Mouse (Mus musculus): ENCODE results near the gene Gnb1l.

Gene Gnb1l

DNA sequence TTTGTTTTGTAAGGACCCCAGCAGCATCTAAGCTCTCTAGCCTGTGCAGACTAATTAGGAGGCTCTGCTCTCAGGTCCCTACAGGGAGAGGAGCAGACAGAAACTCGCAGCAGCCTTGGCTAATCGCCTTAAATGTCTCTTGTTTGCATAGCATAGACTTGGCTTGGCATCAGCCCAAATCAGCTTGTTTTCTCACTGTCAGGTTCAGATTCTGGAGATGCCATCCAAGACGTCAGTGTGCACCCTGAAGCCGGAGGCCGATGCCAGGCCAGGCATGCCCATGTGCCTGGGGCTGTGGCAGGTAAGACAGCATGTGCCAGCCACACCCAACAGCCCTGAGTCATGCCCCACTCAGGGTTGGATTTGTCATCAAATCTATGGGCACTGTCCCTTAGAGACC lies 49.4 kb downstream of the Gnb1l start:
- no peak for DNase-seq (ENCODE audit: low spot score in 2 of 2)

DNA sequence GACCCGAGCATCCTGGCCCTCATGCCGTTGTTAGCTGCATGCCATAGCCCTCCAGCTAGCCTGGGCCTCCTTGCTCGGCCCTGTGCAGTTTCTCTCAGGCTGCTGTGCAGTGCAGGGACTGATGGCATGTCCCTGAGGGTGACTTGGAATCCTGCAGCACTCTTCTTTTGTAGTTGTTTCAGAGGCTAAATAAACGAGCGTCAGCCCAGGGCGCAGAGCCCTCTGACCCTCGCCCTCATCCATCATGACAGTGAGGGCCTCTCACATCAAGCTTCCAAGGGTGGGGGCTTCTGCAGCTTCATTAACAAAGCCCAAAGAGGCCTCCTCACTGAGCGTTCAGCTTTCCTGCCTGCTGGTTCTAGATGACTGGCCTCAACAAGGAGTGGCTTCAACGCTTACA lies 53.1 kb downstream of the Gnb1l start:
- DNase-seq (ENCODE audit: low spot score in 2 of 2): no peak

DNA sequence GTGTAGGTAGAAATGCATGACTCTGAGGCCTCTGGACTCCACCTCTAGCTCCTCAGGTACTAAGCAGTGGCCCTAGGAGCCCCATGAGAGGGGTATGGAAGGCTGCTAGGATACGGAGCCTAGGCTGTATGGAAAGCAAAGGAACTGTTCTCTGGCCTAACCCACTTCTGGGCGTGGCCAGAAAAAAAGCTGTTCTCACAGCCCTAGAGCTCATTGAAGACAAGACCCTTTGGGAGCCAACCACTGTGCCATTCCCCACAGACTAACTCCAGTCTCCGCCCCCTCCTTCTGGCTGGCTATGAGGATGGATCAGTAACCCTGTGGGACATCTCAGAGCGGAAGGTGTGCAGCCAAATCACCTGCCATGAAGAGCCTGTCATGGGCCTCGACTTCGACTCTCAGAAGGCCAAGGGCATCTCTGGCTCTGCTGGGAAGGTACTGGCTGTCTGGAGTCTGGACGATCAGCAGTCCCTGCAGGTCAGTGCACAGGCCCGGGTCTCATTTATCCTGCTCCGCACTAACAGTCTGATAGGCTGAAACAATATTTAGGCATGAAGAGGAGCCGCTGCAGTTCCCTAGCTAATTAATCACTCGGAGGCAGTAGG lies 53.7 kb downstream of the Gnb1l start:
- no peak for DNase-seq (ENCODE audit: low spot score in 2 of 2)

DNA sequence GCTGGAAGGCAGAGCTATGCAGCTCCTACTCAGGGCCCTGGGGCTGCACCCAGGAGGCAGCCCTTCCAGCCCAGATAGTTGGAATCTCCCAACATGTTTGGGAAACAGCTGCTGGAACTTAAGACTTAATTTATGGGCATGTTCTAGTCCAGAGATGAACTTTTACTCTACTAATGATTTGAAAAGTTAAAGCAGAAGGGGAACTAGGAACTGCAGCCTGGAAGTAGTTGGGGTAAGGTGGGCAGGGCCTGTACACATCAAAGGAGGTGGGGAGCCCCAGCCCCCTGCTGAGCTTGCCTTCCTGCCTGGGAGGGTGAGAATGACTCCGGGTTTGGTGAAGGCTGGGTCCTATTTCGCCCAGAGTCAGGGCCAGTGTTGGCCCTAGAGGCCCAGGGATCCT lies 56.2 kb downstream of the Gnb1l start:
- DNase-seq (ENCODE audit: low spot score in 2 of 2): no peak

GRCm38 (mm10) chr16:18555235-18555935 lies 56.9 kb downstream of the Gnb1l start:
- no peak for DNase-seq (ENCODE audit: low spot score in 2 of 2)

DNA sequence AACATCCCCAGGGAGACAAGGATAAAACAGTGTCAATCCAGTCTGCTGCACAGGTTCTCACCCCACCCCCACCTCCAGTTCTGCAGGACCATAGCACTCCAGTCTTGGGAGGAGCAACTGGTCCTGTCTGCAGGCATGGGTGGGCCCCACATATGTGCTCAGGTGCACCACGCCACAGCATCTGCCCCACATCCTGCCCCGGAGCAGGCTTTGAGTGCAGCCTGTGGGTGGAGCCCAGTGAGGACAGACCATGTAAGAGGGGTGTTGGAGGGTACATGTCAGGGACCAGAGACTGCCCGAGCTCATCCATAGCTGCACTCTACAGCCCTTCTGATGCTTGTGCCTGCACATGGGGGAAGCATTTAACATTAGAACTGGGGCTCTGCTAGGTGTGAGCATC lies 57.9 kb downstream of the Gnb1l start:
- DNase-seq (ENCODE audit: low spot score in 2 of 2): no peak

DNA sequence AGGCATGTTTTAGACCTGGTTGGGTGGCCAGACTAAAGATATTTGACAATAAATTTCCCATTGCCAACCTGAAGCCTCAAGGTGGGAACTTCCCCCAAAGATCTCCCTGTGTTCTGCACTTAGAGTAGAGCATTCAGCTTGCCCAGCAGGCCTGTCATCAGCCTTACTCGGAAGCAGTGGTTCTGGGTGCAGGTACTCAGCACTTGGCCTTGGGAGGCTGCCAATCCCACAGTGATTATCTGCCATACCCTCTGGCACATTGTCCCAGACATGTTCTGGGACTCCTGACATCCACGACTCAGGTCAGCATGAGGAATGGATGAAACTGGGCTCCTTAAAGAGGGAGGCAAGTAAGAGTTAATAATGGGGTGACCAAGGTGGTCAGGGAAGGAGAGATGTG lies 66.0 kb downstream of the Gnb1l start:
- DNase-seq (ENCODE audit: low spot score in 2 of 2): no peak

- DNase-seq (ENCODE audit: low spot score in 2 of 2): no peak
Measured at GRCm38 (mm10) chr16:18568599-18568998, 70.1 kb downstream of the Gnb1l start.

- no peak for DNase-seq (ENCODE audit: low spot score in 2 of 2)
Measured at GRCm38 (mm10) chr16:18574196-18574595, 75.7 kb downstream of the Gnb1l start.

GRCm38 (mm10) chr16:18577071-18577470 lies 78.6 kb downstream of the Gnb1l start:
- no peak for DNase-seq (ENCODE audit: low spot score in 2 of 2)

GRCm38 (mm10) chr16:18577599-18578160 lies 79.2 kb downstream of the Gnb1l start:
- DNase-seq (ENCODE audit: low spot score in 2 of 2): no peak

GRCm38 (mm10) chr16:18580389-18580788 lies 81.9 kb downstream of the Gnb1l start:
- no peak for DNase-seq (ENCODE audit: low spot score in 2 of 2)

DNA sequence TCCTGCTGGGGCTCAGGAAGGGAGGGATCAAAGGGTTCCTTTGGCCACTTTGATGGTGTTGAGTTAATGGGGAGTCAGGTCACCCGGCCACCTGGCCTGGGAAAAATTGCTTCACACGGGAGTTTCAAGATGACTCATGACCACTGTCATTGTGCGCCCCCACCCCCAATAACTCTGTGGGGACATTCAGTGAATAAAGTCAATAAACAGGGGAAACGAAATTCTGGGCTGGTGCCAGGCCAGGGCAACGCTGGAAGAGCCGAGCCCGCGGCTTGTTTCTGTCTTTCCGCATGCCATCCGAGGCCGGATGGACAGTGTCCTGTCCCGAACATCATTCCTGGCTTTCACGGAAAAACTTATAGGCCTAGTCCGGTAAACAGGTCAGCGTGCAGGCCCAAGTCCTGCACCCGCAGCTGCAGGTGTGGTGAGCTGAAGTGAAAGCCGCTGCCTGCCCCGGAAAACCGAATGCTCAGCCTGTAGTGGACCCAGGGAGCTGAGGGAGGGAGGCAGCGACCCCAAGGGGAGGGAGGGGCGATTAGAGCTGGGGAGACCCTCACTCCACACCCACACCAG lies 82.6 kb downstream of the Gnb1l start:
- no peak for DNase-seq (ENCODE audit: low spot score in 2 of 2)

GRCm38 (mm10) chr16:18581623-18582205 lies 83.2 kb downstream of the Gnb1l start:
- no peak for DNase-seq (ENCODE audit: low spot score in 2 of 2)

DNA sequence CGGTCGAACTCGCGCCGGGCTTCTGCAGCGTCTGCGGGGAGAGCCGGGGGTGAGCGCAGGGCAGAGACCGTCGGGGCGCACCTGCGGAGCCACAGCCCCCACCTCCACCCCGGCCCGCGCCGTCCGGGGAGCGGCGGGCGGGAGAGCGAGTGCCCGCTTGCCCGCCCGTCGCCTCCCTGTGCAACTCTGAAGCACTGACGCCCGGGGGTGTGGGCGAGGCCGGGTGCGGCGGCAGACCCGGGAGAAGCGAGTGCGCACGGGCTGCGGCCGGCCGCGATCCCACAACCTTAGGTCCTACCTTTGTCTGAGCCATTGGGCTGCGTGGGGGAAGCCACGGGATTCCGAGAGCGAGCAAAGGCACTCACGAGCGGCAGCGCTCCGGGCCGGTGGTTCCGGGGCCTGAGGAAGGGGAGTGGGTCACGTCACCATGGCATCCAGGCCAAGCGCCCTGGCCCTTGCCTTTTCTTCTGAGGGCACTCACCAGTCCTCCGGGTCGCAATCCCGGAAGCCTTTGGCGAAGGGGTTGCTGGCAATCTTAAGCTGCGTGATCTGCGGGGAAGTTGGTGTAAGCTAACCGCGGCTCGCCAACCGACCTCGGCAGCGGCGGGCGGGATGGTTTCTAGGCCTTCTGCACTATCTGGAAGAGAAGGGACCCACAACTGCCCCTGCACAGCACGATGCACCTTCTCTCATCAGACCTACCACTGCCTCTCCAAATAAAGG lies 84.1 kb downstream of the Gnb1l start:
- no peak for DNase-seq (ENCODE audit: low spot score in 2 of 2)

GRCm38 (mm10) chr16:18583169-18583568 lies 84.7 kb downstream of the Gnb1l start:
- no peak for DNase-seq (ENCODE audit: low spot score in 2 of 2)

GRCm38 (mm10) chr16:18583673-18584357 lies 85.3 kb downstream of the Gnb1l start:
- DNase-seq (ENCODE audit: low spot score in 2 of 2): no peak

DNA sequence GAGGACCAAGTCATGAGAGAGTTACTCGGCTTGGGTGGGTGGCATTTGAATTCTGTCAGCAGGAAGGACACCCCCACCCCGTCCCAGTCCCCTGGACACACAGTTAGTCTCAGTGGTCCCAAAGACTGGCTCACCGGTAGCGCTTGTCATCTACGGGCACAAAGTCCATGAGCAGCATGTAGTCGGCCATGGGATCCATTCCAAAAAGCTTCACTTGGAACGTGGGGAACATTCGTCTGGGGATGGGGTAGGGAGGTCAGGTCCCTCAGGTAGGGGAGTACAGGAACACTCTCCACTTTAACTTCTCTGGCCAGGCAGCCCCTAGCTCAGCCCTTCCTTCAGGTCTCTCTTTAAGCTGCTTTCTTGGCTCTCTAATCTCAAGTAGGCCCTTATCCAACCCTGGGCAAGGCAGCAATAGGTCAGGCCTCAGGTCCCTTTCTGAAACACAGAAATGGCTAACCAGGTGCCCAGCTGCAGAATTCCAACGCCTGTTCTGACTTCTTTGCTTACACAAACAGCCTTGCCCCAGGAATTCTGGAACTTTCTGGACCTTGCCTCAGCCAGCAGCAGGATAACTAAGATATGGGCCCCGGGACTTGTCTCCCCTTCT lies 86.5 kb downstream of the Gnb1l start:
- DNase-seq (ENCODE audit: low spot score in 2 of 2): no peak

DNA sequence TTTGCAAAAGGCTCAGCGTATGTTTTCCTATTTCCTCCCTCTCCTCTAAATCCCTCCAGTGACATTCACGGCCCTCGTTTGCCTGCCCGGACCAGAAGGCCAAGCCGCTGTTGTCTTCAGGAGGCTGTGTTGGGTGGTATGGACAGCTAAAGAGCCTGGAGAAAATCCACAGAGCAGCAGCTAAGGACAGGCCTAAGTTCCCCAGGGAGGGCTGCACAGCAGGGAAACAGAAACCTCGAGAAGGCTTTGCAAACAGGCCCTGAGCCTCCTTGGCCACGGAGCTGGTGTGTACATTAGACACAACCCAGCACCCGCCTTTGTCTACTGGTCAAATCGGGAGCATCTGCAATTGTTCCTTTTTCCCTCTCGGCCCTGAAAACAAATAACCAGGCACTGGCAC lies 87.2 kb downstream of the Gnb1l start:
- DNase-seq (ENCODE audit: low spot score in 2 of 2): no peak

- DNase-seq (ENCODE audit: low spot score in 2 of 2): no peak
Measured at GRCm38 (mm10) chr16:18586076-18586905, 87.8 kb downstream of the Gnb1l start.

Measured in frontal cortex, postnatal 14 days (tissue).